Mouse (Mus musculus) bone marrow macrophage, adult 2 months (primary cell): ENCODE measurements at regions not wholly inside any gene's neighbourhood (a gene's known extent, or its start where the extent isn't known, plus 50 kb on each side); places are given as distances from the start of the nearest gene placed in this dataset.

Source experiments
- CTCF ChIP-seq: IDR thresholded peaks from 2 replicates; pipeline ENCODE4 v1.5.1; 2012; ENCODE audit warnings: low read depth, mild to moderate bottlenecking, low read length, moderate library complexity
- POLR2A ChIP-seq: IDR thresholded peaks from 2 replicates; pipeline ENCODE4 v1.6.1; 2012; ENCODE audit warnings: mild to moderate bottlenecking, low read depth, low read length, borderline replicate concordance

DNA sequence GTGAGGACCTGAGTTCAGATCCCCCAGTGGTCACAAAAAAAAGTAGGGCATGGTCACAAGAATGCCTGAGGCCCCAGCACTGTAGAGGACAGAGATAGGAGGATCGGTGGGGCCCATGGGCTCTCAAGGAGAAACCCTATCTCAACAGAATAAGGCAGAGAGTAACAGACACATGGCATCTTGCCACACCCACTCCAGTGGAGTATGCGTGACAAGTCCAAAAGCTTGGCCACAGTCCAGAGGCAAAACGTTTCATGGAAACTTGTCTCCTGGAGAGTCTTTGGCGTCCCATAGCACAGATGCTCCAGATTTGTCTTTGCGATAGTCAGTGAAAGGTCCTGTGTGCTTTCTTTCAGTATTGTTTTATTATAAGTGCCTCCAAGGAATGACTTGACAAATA lies 90.7 kb downstream of the Nupl2 start:
- TF ChIP-seq CTCF: no peak
- no peak for TF ChIP-seq POLR2A
